Mouse (Mus musculus): Measurements from ENCODE around the gene Gdpd1. TPM values are rescaled to one million over a fixed set of nuclear protein-coding genes. Genes with fewer than 3 reads are reported as not detected.
"Not testable (repeated sequence)": the region's sequence is repeated elsewhere in the genome, so short reads cannot be mapped to it uniquely, and the experiment has no call there.

The Gdpd1 gene
- polyA plus RNA-seq, 1 experiment from 2014 or later: 157 TPM

DNA sequence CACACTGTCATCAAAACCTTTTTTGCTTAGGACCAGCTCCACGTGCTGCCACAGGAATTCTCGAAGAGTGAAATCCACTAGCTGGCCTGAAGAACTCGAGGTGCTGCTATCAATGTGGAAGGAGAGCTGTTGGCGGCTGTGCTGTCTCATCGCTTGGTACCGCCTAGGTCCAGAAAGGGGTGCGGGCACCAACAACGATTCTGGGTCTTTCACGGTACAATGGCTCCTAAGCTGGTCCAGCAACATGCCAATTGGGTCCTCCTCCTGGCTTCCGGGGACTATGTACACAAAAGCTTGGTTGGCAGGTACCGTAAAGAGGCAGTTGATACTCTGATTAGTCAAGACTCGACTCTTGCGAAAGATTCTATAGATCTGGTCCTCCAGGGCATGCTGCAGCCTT, 11.6 kb upstream of the Gdpd1 start:
- Histone ChIP-seq H3K27me3 (ENCODE audit: control insufficient read depth, insufficient read depth, low read length) (no peaks in the 10 kb centered on the region), H3K4me1 (replicated peaks; ENCODE audit: control insufficient read depth, insufficient read depth, low read length) (peaks cover 28% of the 10 kb centered on the region), H3K9ac (peak overlapping the region; percentile 75; the same call in 1 of the 2 replicates), H3K4me2 (replicated peaks) (peak overlapping the region; percentile 88), H3K9me3 (ENCODE audit: control insufficient read depth, low read length) (no peaks in the 10 kb centered on the region), H3K4me3 (replicated peaks; ENCODE audit: low read length) (peak overlapping the region; percentile 69), H3K36me3 (replicated peaks; ENCODE audit: control insufficient read depth, insufficient read depth) (peaks cover 53% of the 10 kb centered on the region), H3K27ac (no peak overlapping the region)
- WGBS: 92% methylated on average over 13 of the region's 13 CpGs
- ATAC-seq (ENCODE audit: low FRiP score): no peak
- no peak for DNase-seq (ENCODE audit: low spot score)

DNA sequence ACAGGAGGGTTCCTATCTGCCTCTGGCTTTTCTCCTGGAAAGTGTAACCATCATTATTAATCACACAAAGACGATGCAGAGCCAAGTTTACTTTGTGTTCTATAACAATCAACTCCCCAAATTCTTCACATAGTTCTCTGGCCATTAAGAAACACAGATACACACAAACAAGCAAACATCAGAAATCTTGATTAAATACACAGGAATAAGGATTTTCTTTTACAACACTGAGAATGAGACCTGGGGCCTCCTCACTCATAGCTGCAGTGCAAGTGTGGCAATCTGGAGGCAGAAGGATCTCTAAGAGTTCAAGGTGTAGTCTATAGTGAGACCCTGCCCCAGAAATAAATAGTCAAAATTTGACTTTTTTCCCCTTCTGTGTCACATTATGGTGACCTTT, 9.8 kb upstream of the Gdpd1 start:
- no peak for ATAC-seq (ENCODE audit: low FRiP score)
- Histone ChIP-seq H3K4me1 (replicated peaks; ENCODE audit: control insufficient read depth, insufficient read depth, low read length) (peaks cover 28% of the 10 kb centered on the region), H3K4me2 (replicated peaks) (no peak overlapping the region), H3K36me3 (replicated peaks; ENCODE audit: control insufficient read depth, insufficient read depth) (peaks cover 64% of the 10 kb centered on the region), H3K27ac (no peak overlapping the region), H3K27me3 (ENCODE audit: control insufficient read depth, insufficient read depth, low read length) (no peaks in the 10 kb centered on the region), H3K9me3 (ENCODE audit: control insufficient read depth, low read length) (no peaks in the 10 kb centered on the region), H3K4me3 (replicated peaks; ENCODE audit: low read length) (no peak overlapping the region), H3K9ac (no peak overlapping the region)
- whole genome bisulfite sequencing: 81% methylated on average over 1 of the region's 1 CpGs
- no peak for DNase-seq (ENCODE audit: low spot score)

DNA sequence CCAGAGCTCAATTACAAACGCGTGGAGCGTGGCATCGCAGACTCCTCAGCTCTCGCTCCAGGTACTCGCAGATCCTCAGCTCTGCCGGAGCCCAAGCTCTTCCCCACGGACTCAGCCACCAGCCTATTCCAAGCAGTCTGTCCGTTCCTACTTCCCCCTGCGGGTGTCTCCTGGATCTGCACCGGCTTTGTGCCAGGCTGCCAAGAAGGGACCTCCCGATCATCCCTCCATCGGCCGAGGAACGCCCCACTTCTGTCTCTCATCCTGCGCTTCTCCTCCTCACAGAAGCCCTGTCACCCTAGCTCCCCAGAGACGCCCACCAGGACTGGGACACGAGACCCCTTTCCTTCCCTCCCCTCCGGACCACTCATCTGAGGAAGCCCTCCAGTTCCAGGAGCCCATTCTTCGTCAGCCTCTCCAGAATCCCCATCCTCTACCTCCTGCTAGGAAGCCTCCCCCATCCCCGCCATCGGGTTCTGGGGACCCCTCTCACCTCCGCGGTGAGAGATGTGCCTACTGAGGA, 458 bp downstream of the Gdpd1 start:
- H3K36me3 ChIP-seq (replicated peaks; ENCODE audit: control insufficient read depth, insufficient read depth): peaks cover 22% of the 10 kb centered on the region
- DNase-seq (ENCODE audit: low spot score): peak; percentile 73
- no peaks in the 10 kb centered on the region for H3K9me3 ChIP-seq (ENCODE audit: control insufficient read depth, low read length)
- WGBS: under 1% methylated on average over 24 of the region's 24 CpGs
- H3K27ac ChIP-seq: peak overlapping the region; percentile 99
- H3K27me3 ChIP-seq (ENCODE audit: control insufficient read depth, insufficient read depth, low read length): no peaks in the 10 kb centered on the region
- H3K9ac ChIP-seq: peak overlapping the region; percentile 91
- peak; percentile 81 for ATAC-seq (ENCODE audit: low FRiP score)
- H3K4me2 ChIP-seq (replicated peaks): peak overlapping the region; percentile 65
- peak overlapping the region; percentile 66 for H3K4me3 ChIP-seq (replicated peaks; ENCODE audit: low read length)
- H3K4me1 ChIP-seq (replicated peaks; ENCODE audit: control insufficient read depth, insufficient read depth, low read length): peaks cover 38% of the 10 kb centered on the region

DNA sequence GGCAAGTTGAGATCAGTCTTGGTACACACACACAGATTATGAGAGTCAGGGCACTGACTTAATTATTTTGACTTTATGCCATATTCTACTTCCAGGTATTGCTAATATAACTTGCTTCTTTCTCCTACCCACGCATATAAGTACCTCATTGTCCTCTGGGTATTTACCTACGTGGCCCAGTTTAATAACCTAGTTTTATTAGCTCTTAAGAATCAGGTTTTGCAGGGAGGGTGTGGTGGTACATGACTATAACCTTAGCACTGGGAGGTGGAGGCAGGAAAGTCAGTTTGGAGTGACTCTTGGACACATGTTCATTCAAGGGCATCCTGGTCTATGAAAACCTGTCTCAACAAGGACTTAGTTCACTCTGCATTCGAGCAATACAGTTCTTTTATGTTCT, 11.8 kb downstream of the Gdpd1 start:
- H3K4me2 ChIP-seq (replicated peaks): no peak overlapping the region
- no peak overlapping the region for H3K4me3 ChIP-seq (replicated peaks; ENCODE audit: low read length)
- 76% methylated on average over 3 of the region's 3 CpGs for WGBS
- H3K36me3 ChIP-seq (replicated peaks; ENCODE audit: control insufficient read depth, insufficient read depth): peaks cover 72% of the 10 kb centered on the region
- H3K9me3 ChIP-seq (ENCODE audit: control insufficient read depth, low read length): no peaks in the 10 kb centered on the region
- H3K9ac ChIP-seq: no peak overlapping the region
- no peak overlapping the region for H3K27ac ChIP-seq
- DNase-seq (ENCODE audit: low spot score) (no peak), ATAC-seq (ENCODE audit: low FRiP score) (no peak)
- H3K27me3 ChIP-seq (ENCODE audit: control insufficient read depth, insufficient read depth, low read length): no peaks in the 10 kb centered on the region
- no peaks in the 10 kb centered on the region for H3K4me1 ChIP-seq (replicated peaks; ENCODE audit: control insufficient read depth, insufficient read depth, low read length)

- Histone ChIP-seq H3K36me3 (replicated peaks; ENCODE audit: control insufficient read depth, insufficient read depth) (peaks cover 87% of the 10 kb centered on the region), H3K9ac (no peak overlapping the region), H3K27me3 (ENCODE audit: control insufficient read depth, insufficient read depth, low read length) (no peaks in the 10 kb centered on the region), H3K4me2 (replicated peaks) (no peak overlapping the region), H3K4me1 (replicated peaks; ENCODE audit: control insufficient read depth, insufficient read depth, low read length) (no peaks in the 10 kb centered on the region), H3K27ac (no peak overlapping the region), H3K9me3 (ENCODE audit: control insufficient read depth, low read length) (no peaks in the 10 kb centered on the region), H3K4me3 (replicated peaks; ENCODE audit: low read length) (no peak overlapping the region)
- DNase-seq (ENCODE audit: low spot score) (no peak), ATAC-seq (ENCODE audit: low FRiP score) (no peak)
- 98% methylated on average over 2 of the region's 2 CpGs for WGBS
Observed at GRCm38 (mm10) chr11:87060410-87060809, 13.5 kb downstream of the Gdpd1 start.

GRCm38 (mm10) chr11:87056286-87056685, 17.6 kb downstream of the Gdpd1 start:
- Histone ChIP-seq H3K9me3 (ENCODE audit: control insufficient read depth, low read length) (no peaks in the 10 kb centered on the region), H3K4me2 (replicated peaks) (no peak overlapping the region), H3K27me3 (ENCODE audit: control insufficient read depth, insufficient read depth, low read length) (no peaks in the 10 kb centered on the region), H3K4me3 (replicated peaks; ENCODE audit: low read length) (no peak overlapping the region), H3K9ac (no peak overlapping the region), H3K4me1 (replicated peaks; ENCODE audit: control insufficient read depth, insufficient read depth, low read length) (no peaks in the 10 kb centered on the region), H3K36me3 (replicated peaks; ENCODE audit: control insufficient read depth, insufficient read depth) (peaks cover 97% of the 10 kb centered on the region), H3K27ac (no peak overlapping the region)
- 95% methylated on average over 6 of the region's 6 CpGs for WGBS
- ATAC-seq (ENCODE audit: low FRiP score) (no peak), DNase-seq (ENCODE audit: low spot score) (no peak)

- 98% methylated on average over 7 of the region's 7 CpGs for WGBS
- not testable (repeated sequence) for H3K27ac ChIP-seq; H3K4me1 ChIP-seq (replicated peaks; ENCODE audit: control insufficient read depth, insufficient read depth, low read length); H3K4me3 ChIP-seq (replicated peaks; ENCODE audit: low read length); DNase-seq (ENCODE audit: low spot score); H3K9ac ChIP-seq; H3K27me3 ChIP-seq (ENCODE audit: control insufficient read depth, insufficient read depth, low read length); ATAC-seq (ENCODE audit: low FRiP score); H3K9me3 ChIP-seq (ENCODE audit: control insufficient read depth, low read length); H3K4me2 ChIP-seq (replicated peaks)
- H3K36me3 ChIP-seq (replicated peaks; ENCODE audit: control insufficient read depth, insufficient read depth): peaks cover 98% of the 10 kb centered on the region
Observed at GRCm38 (mm10) chr11:87048900-87049299, 25.0 kb downstream of the Gdpd1 start.

DNA sequence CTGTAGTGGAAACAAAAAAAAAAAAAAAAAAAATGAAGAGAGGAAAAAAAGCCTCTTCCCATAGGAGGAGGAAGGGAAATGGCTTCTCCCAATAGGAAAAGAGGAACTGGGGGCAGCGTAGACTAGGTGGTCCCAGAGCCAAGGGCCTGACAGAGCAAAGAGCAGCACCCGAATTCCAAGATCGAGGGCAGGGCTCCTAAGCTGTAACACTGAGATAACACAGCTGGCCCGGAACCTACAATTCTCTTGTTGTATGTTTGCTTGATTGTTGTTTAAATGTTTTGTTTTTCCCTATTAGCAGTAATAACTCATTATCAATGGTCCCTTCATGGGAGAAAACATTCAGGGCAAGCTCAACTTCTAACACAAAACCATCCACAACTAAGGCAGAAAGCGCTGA, 26.9 kb downstream of the Gdpd1 start:
- ATAC-seq (ENCODE audit: low FRiP score): no peak
- no peak overlapping the region for H3K4me2 ChIP-seq (replicated peaks)
- no peaks in the 10 kb centered on the region for H3K4me1 ChIP-seq (replicated peaks; ENCODE audit: control insufficient read depth, insufficient read depth, low read length)
- H3K27me3 ChIP-seq (ENCODE audit: control insufficient read depth, insufficient read depth, low read length): no peaks in the 10 kb centered on the region
- peaks cover 98% of the 10 kb centered on the region for H3K36me3 ChIP-seq (replicated peaks; ENCODE audit: control insufficient read depth, insufficient read depth)
- H3K4me3 ChIP-seq (replicated peaks; ENCODE audit: low read length): no peak overlapping the region
- no peaks in the 10 kb centered on the region for H3K9me3 ChIP-seq (ENCODE audit: control insufficient read depth, low read length)
- WGBS: 95% methylated on average over 5 of the region's 5 CpGs
- DNase-seq (ENCODE audit: low spot score): no peak
- no peak overlapping the region for H3K27ac ChIP-seq
- H3K9ac ChIP-seq: no peak overlapping the region

DNA sequence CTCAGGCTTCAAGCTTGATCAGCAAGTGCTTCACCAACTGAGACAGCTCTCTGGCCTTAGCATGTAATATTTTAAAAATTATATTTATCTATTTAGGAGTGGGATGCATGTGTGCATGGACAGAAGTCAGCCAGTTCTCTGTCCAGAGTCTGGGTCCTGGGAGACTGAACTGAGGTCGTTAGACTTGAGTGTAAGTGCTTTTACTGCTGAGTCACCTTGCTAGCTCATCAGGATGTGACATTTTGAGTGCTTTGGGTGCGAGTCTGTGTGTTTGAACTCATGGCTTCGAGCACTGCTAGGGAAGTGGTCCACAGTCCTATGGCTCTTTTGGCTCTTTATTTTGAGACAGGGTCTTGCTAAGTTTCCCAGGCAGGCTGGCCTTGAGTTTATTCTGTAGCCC, 30.8 kb downstream of the Gdpd1 start:
- H3K4me1 ChIP-seq (replicated peaks; ENCODE audit: control insufficient read depth, insufficient read depth, low read length): no peaks in the 10 kb centered on the region
- H3K27me3 ChIP-seq (ENCODE audit: control insufficient read depth, insufficient read depth, low read length): no peaks in the 10 kb centered on the region
- no peak for DNase-seq (ENCODE audit: low spot score)
- no peak overlapping the region for H3K4me2 ChIP-seq (replicated peaks)
- H3K9me3 ChIP-seq (ENCODE audit: control insufficient read depth, low read length): no peaks in the 10 kb centered on the region
- H3K4me3 ChIP-seq (replicated peaks; ENCODE audit: low read length): no peak overlapping the region
- H3K27ac ChIP-seq: no peak overlapping the region
- H3K9ac ChIP-seq: no peak overlapping the region
- ATAC-seq (ENCODE audit: low FRiP score): no peak
- peaks cover 97% of the 10 kb centered on the region for H3K36me3 ChIP-seq (replicated peaks; ENCODE audit: control insufficient read depth, insufficient read depth)
- WGBS: 91% methylated on average over 3 of the region's 3 CpGs
